Mouse (Mus musculus): ENCODE results near the gene Stat6. TPM values are rescaled to one million over a fixed set of nuclear protein-coding genes. Genes with fewer than 3 reads are reported as not detected.

Stat6 gene
- 11.3 and 13.0 TPM in 2 replicates for polyA plus RNA-seq (2015; fragmentation: Nextera tagmentation; extraction: Ambion mirVana)

GRCm38 (mm10) chr10:127642772-127643552 lies at the start of gene Stat6:
Gene Stat6 (plus strand): TSS chr10:127642986.
- TF ChIP-seq CTCF (IDR thresholded peaks at IDR 0.05; ENCODE audit: low read depth) (no peak), EP300 (IDR thresholded peaks at IDR 0.05; ENCODE audit: low read depth) (no peak)
- Histone ChIP-seq H3K4me1 (ENCODE audit: insufficient read depth) (peaks cover 18% of the 10 kb centered on the region), H3K4me3 (ENCODE audit: low read depth, low read length) (peak within 1 kb of the TSS; percentile 78), H3K4me2 (ENCODE audit: low read depth, low read length) (peak within 1 kb of the TSS; percentile 89), H3K9me3 (ENCODE audit: low read length) (no peaks in the 10 kb centered on the region), H3K27ac (ENCODE audit: low read depth) (peak within 1 kb of the TSS; percentile 98), H3K36me3 (replicated peaks; ENCODE audit: insufficient read depth, low read length) (peaks cover 5% of the 10 kb centered on the region), H3K9ac (replicated peaks) (peak within 1 kb of the TSS; percentile 94), H3K27me3 (ENCODE audit: insufficient read depth, low read length) (no peaks in the 10 kb centered on the region)
- DNase-seq: peak; percentile 86
- 1% methylated on average over 37 of the region's 37 CpGs for WGBS (ENCODE audit: insufficient replicate concordance)
- peak; percentile 75 for ATAC-seq

GRCm38 (mm10) chr10:127594405-127594804 lies 48.4 kb upstream of the Stat6 start:
- no peak overlapping the region for H3K9ac ChIP-seq (replicated peaks)
- H3K27me3 ChIP-seq (ENCODE audit: insufficient read depth, low read length): no peaks in the 10 kb centered on the region
- H3K27ac ChIP-seq (ENCODE audit: low read depth): peak overlapping the region; percentile 19
- 12% methylated on average over 8 of the region's 8 CpGs for WGBS (ENCODE audit: insufficient replicate concordance)
- H3K36me3 ChIP-seq (replicated peaks; ENCODE audit: insufficient read depth, low read length): peaks cover 35% of the 10 kb centered on the region
- no peak for TF ChIP-seq CTCF (IDR thresholded peaks at IDR 0.05; ENCODE audit: low read depth)
- TF ChIP-seq EP300 (IDR thresholded peaks at IDR 0.05; ENCODE audit: low read depth): no peak
- H3K4me2 ChIP-seq (ENCODE audit: low read depth, low read length): no peak overlapping the region
- H3K4me3 ChIP-seq (ENCODE audit: low read depth, low read length): no peak overlapping the region
- no peaks in the 10 kb centered on the region for H3K9me3 ChIP-seq (ENCODE audit: low read length)
- DNase-seq (no peak), ATAC-seq (peak; percentile 22; the same call in 1 of the 2 replicates)
- H3K4me1 ChIP-seq (ENCODE audit: insufficient read depth): peaks cover 45% of the 10 kb centered on the region

DNA sequence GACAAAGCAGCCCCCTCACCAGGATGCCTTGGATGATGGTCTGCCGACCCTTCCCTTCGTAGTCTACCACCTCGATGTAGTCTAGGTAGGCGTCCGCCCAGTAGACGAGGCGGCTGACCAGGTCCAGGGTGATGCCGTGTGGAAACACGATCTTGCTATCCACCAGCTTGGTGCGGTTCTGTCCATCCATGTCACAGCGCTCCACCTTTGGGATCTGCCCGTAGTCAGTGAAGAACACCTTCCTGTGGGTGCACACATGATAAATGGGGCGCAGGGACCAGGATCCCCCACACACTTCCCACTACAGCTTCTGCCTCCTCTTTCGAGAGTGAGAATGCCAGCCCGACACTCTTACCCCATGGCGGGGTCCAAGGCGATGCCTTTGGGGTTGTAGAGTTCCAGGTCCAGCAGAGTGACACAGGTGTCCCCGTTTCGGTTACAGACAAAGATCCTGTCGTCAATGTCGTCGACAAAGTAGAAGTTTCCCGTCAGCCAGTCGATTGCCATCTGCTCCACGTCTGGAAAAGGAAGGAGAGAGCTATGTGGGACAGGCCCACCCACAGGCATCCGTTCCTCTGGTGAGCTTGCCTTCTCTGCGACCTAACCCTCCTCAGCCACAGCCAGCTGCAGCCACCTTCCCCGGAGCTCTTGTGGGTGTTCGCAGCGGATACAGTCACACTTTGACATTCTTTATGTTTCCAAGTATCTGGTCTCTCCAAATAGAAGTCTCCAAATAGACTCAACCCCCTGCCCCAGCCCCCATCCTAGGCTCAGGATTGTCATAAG lies 47.7 kb upstream of the Stat6 start:
- 68% methylated on average over 30 of the region's 30 CpGs for whole genome bisulfite sequencing (ENCODE audit: insufficient replicate concordance)
- peak overlapping the region; percentile 19 for H3K27ac ChIP-seq (ENCODE audit: low read depth)

DNA sequence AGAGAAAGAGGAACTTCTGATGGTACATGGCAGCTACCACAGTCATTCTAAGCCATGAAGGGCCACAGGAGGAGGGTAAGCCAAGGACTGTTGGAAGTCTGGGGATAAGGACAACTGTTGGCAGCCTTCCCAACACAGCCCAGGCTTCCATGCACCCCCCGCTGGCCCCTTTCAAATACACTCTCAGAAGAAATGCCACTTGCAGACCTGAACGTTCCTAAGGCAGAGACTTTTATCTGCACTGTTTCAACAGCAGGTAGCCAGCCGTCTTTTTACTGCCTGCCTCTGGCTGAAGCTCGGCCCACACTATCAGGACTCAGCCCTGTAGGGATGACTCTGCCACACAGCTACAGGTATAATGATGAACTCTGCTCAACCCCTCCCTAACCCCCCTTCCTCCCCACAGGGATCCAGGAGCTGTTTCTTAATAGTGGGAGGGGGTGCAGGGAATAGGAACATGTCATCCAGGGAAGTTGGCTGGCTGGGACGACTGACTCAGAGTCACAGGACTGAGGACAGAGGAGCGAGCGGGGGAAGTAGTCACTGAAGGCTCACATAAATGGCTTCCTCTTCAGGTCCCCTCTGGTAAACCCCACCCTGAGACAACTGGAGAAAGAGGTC lies 46.4 kb upstream of the Stat6 start:
- H3K4me3 ChIP-seq (ENCODE audit: low read depth, low read length): no peak overlapping the region
- H3K27me3 ChIP-seq (ENCODE audit: insufficient read depth, low read length): no peaks in the 10 kb centered on the region
- ATAC-seq: peak; percentile 47
- WGBS (ENCODE audit: insufficient replicate concordance): 42% methylated on average over 7 of the region's 7 CpGs
- no peaks in the 10 kb centered on the region for H3K9me3 ChIP-seq (ENCODE audit: low read length)
- no peak overlapping the region for H3K9ac ChIP-seq (replicated peaks)
- H3K27ac ChIP-seq (ENCODE audit: low read depth): peak overlapping the region; percentile 19
- TF ChIP-seq CTCF (IDR thresholded peaks at IDR 0.05; ENCODE audit: low read depth) (no peak), EP300 (IDR thresholded peaks at IDR 0.05; ENCODE audit: low read depth) (peak; percentile 45; the same call in 1 of the 2 replicates)
- H3K4me1 ChIP-seq (ENCODE audit: insufficient read depth): peaks cover 57% of the 10 kb centered on the region
- no peak overlapping the region for H3K4me2 ChIP-seq (ENCODE audit: low read depth, low read length)
- H3K36me3 ChIP-seq (replicated peaks; ENCODE audit: insufficient read depth, low read length): peaks cover 22% of the 10 kb centered on the region
- DNase-seq: no peak

More for the DNA sequence above, 47.7 kb upstream of the Stat6 start:
- DNase-seq: no peak
- no peak for TF ChIP-seq EP300 (IDR thresholded peaks at IDR 0.05; ENCODE audit: low read depth)
- no peak for TF ChIP-seq CTCF (IDR thresholded peaks at IDR 0.05; ENCODE audit: low read depth)
- peaks cover 52% of the 10 kb centered on the region for H3K4me1 ChIP-seq (ENCODE audit: insufficient read depth)
- H3K27me3 ChIP-seq (ENCODE audit: insufficient read depth, low read length): no peaks in the 10 kb centered on the region
- H3K4me3 ChIP-seq (ENCODE audit: low read depth, low read length): no peak overlapping the region
- ATAC-seq: no peak
- no peak overlapping the region for H3K9ac ChIP-seq (replicated peaks)
- no peak overlapping the region for H3K4me2 ChIP-seq (ENCODE audit: low read depth, low read length)
- H3K36me3 ChIP-seq (replicated peaks; ENCODE audit: insufficient read depth, low read length): peaks cover 31% of the 10 kb centered on the region
- H3K9me3 ChIP-seq (ENCODE audit: low read length): no peaks in the 10 kb centered on the region

DNA sequence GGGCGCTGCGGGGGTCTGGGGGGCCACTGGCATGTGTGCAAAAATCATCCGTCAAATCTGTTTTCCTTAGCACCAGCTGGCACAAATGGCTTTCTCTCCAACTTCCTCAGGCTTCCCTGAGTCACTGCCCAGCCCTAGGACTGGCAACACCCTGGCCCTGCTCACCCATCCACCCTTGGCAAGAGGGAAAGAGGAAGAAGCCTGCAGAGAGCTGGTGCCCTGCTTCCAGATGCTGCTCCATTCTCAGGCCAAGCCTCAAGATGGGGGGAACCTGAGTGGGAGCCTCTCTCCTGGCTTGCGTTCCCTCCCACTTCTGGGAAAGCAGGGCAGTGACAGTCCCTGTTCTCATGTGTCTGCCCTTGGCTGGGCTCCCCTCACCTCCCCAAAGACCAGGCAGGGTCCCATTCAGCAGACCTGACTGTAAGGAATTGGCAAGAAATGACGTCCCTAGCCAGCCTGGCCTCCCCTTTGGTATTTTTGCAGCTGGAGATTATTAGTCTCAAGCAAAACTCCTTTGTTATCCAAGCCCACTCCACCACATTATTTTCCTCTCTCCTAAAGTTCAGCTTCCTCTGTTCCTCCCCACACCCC lies 45.4 kb upstream of the Stat6 start:
- TF ChIP-seq EP300 (IDR thresholded peaks at IDR 0.05; ENCODE audit: low read depth) (no peak), CTCF (IDR thresholded peaks at IDR 0.05; ENCODE audit: low read depth) (no peak)
- Histone ChIP-seq H3K4me1 (ENCODE audit: insufficient read depth) (peaks cover 55% of the 10 kb centered on the region), H3K4me2 (ENCODE audit: low read depth, low read length) (no peak overlapping the region)

More for the DNA sequence above, 45.4 kb upstream of the Stat6 start:
- no peaks in the 10 kb centered on the region for H3K9me3 ChIP-seq (ENCODE audit: low read length)
- peaks cover 18% of the 10 kb centered on the region for H3K36me3 ChIP-seq (replicated peaks; ENCODE audit: insufficient read depth, low read length)
- DNase-seq: no peak
- no peak overlapping the region for H3K4me3 ChIP-seq (ENCODE audit: low read depth, low read length)
- H3K27ac ChIP-seq (ENCODE audit: low read depth): peak overlapping the region; percentile 19
- H3K27me3 ChIP-seq (ENCODE audit: insufficient read depth, low read length): no peaks in the 10 kb centered on the region
- WGBS (ENCODE audit: insufficient replicate concordance): 68% methylated on average over 5 of the region's 5 CpGs
- no peak for ATAC-seq
- peak overlapping the region; percentile 21; the same call in 1 of the 2 replicates for H3K9ac ChIP-seq (replicated peaks)

All from liver, postnatal 0 days (tissue).